Mouse (Mus musculus): ENCODE measurements around the gene Col16a1. TPM values are rescaled to one million over a fixed set of nuclear protein-coding genes. Genes with fewer than 3 reads are reported as not detected.

Gene Col16a1
- polyA plus RNA-seq, 1 experiment from 2014 or later, result 29.8 TPM

GRCm38 (mm10) chr4:130123020-130123419 is 75.4 kb downstream of the Col16a1 start:
- 84% methylated on average over 5 of the region's 5 CpGs for WGBS
- no peak overlapping the region for H3K4me2 ChIP-seq (replicated peaks)
- no peaks in the 10 kb centered on the region for H3K4me1 ChIP-seq
- no peak overlapping the region for H3K27ac ChIP-seq
- no peaks in the 10 kb centered on the region for H3K9me3 ChIP-seq (replicated peaks)
- no peak overlapping the region for H3K4me3 ChIP-seq
- ATAC-seq (ENCODE audit: low FRiP score), result no peak
- peaks cover 66% of the 10 kb centered on the region for H3K36me3 ChIP-seq
- H3K27me3 ChIP-seq, result no peaks in the 10 kb centered on the region
- H3K9ac ChIP-seq, result no peak overlapping the region

DNA sequence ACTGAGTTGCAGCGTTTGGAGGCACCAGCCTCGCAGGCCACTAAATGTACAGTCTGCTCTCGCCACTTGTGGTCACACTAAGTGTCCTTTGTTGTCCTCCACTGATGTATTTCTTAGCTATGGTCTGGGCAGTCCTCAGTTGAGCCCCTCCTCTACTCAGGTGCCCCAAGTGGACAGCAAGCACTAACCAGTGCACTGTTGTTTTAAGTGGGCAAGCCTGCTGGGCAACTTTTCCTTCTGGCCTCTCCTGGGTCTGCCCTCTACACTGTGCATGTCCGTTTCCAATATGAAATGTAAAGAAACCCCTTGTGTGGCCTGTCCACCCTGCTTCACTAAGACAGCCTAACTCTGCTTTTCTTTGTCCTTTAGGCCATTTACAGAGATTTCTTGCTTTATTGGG is 76.5 kb downstream of the Col16a1 start:
- Histone ChIP-seq H3K9me3 (replicated peaks) (no peaks in the 10 kb centered on the region), H3K4me2 (replicated peaks) (no peak overlapping the region), H3K36me3 (peaks cover 67% of the 10 kb centered on the region), H3K9ac (no peak overlapping the region), H3K27ac (no peak overlapping the region), H3K4me3 (no peak overlapping the region), H3K27me3 (no peaks in the 10 kb centered on the region), H3K4me1 (no peaks in the 10 kb centered on the region)
- ATAC-seq (ENCODE audit: low FRiP score), result no peak
- WGBS, result 91% methylated on average over 4 of the region's 4 CpGs

GRCm38 (mm10) chr4:130125164-130125563 is 77.5 kb downstream of the Col16a1 start:
- H3K36me3 ChIP-seq, result peaks cover 67% of the 10 kb centered on the region
- no peak overlapping the region for H3K27ac ChIP-seq
- no peaks in the 10 kb centered on the region for H3K9me3 ChIP-seq (replicated peaks)
- H3K4me2 ChIP-seq (replicated peaks), result no peak overlapping the region
- no peaks in the 10 kb centered on the region for H3K4me1 ChIP-seq
- no peaks in the 10 kb centered on the region for H3K27me3 ChIP-seq
- no peak overlapping the region for H3K9ac ChIP-seq
- WGBS, result 96% methylated on average over 6 of the region's 6 CpGs
- no peak for ATAC-seq (ENCODE audit: low FRiP score)
- H3K4me3 ChIP-seq, result no peak overlapping the region

DNA sequence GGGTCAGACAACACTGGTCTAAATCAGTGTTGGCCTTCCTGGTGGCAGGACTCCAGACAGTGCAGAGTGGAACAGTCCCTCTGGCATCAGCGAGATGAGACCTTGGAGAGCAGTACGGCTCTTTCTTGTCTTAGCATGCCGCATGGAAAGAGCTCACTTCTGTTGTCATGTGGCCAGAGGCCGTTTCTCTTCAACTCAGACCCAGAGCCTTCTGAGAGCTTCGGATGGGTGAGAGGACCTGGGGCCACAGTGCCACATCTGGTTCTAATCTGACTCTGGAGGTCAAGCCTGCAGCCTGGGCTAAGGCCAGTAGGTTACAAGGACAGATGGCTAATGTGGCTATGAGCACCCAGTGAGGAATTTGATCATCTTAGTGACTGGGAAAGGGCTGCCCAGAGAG is 78.3 kb downstream of the Col16a1 start:
- Histone ChIP-seq H3K4me3 (no peak overlapping the region), H3K4me1 (no peaks in the 10 kb centered on the region), H3K27me3 (no peaks in the 10 kb centered on the region), H3K27ac (no peak overlapping the region), H3K4me2 (replicated peaks) (no peak overlapping the region), H3K36me3 (peaks cover 66% of the 10 kb centered on the region), H3K9me3 (replicated peaks) (no peaks in the 10 kb centered on the region), H3K9ac (no peak overlapping the region)
- WGBS, result 62% methylated on average over 5 of the region's 5 CpGs
- ATAC-seq (ENCODE audit: low FRiP score), result no peak

DNA sequence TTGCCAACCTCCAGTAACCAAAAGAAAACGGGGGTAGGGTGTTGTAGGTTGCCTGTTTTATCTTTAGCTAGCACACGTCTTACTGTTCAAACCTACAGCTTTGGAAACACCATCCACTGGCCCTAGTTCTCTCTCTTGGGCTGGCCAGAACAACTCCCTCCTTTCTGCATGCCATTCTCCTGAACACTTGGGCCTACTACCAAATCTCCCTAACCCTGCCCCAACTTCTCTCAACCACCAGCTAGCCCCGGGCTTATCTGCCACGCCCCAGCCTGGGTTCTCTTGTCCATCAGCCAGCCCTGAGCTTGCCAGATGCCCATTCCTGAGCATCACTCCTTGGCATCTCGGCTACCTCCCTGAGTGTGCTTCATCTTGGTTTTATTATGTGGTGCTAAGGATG is 81.3 kb downstream of the Col16a1 start:
- Histone ChIP-seq H3K4me2 (replicated peaks) (no peak overlapping the region), H3K4me3 (no peak overlapping the region), H3K9ac (no peak overlapping the region), H3K9me3 (replicated peaks) (no peaks in the 10 kb centered on the region), H3K36me3 (peaks cover 42% of the 10 kb centered on the region), H3K4me1 (no peaks in the 10 kb centered on the region), H3K27me3 (no peaks in the 10 kb centered on the region), H3K27ac (no peak overlapping the region)
- no peak for ATAC-seq (ENCODE audit: low FRiP score)
- WGBS, result 89% methylated on average over 5 of the region's 5 CpGs

GRCm38 (mm10) chr4:130130082-130130481 is 82.4 kb downstream of the Col16a1 start:
- Histone ChIP-seq H3K4me2 (replicated peaks) (no peak overlapping the region), H3K9ac (no peak overlapping the region), H3K4me3 (no peak overlapping the region), H3K9me3 (replicated peaks) (no peaks in the 10 kb centered on the region), H3K4me1 (no peaks in the 10 kb centered on the region), H3K27me3 (no peaks in the 10 kb centered on the region), H3K36me3 (peaks cover 31% of the 10 kb centered on the region), H3K27ac (no peak overlapping the region)
- ATAC-seq (ENCODE audit: low FRiP score), result no peak
- WGBS, result 83% methylated on average over 10 of the region's 10 CpGs

DNA sequence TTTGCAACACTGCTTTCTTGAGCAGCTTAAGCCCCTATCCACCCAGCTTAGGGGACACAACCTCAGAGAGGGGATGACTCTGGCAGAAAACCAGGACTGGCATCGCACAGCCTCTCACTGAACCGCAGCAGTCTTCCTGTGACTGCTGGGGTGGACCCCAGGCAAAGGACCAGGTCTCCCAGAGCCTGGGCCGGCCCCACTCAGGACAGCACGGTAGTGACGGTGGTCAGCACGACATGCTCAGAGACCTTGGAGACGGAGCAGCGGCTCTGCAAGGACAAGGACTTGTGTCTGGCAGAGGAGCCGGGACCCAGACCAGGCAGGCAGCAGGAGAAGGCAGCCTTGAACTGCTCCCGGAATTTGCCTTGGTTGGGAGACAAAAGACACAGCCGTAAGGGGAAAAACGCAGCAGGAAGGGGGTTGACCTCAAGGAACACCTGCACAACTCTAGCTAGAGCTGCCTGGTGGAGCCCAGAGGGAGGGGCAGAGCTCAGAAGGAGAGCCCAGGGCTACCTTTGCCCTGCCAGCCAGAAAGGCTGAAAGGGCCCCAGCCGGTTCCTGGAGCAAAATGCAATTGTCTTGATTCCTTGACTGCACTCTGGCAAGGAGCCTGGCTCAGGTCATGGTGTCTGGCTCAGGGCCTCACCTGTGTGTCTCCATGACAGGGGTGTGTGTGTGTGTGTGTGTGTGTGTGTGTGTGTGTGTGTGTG is 83.2 kb downstream of the Col16a1 start:
- no peak for ATAC-seq (ENCODE audit: low FRiP score)
- no peak overlapping the region for H3K27ac ChIP-seq

GRCm38 (mm10) chr4:130131448-130132105 is 83.9 kb downstream of the Col16a1 start:
- no peak overlapping the region for H3K4me2 ChIP-seq (replicated peaks)
- ATAC-seq (ENCODE audit: low FRiP score), result no peak
- peaks cover 16% of the 10 kb centered on the region for H3K36me3 ChIP-seq
- no peak overlapping the region for H3K27ac ChIP-seq
- 0 out of 2 replicates have a peak, but pooled peaks cover 2% of the 10 kb centered on the region for H3K4me1 ChIP-seq
- 0 out of 2 replicates have a peak, but pooled peaks cover 5% of the 10 kb centered on the region for H3K27me3 ChIP-seq
- no peaks in the 10 kb centered on the region for H3K9me3 ChIP-seq (replicated peaks)
- WGBS, result 87% methylated on average over 7 of the region's 7 CpGs
- H3K9ac ChIP-seq, result no peak overlapping the region
- H3K4me3 ChIP-seq, result no peak overlapping the region

More for the DNA sequence above, 83.2 kb downstream of the Col16a1 start:
- Histone ChIP-seq H3K9me3 (replicated peaks) (no peaks in the 10 kb centered on the region), H3K4me1 (0 out of 2 replicates have a peak, but pooled peaks cover 2% of the 10 kb centered on the region), H3K27me3 (0 out of 2 replicates have a peak, but pooled peaks cover 4% of the 10 kb centered on the region), H3K9ac (no peak overlapping the region), H3K36me3 (peaks cover 24% of the 10 kb centered on the region), H3K4me3 (no peak overlapping the region), H3K4me2 (replicated peaks) (no peak overlapping the region)
- WGBS, result 52% methylated on average over 13 of the region's 13 CpGs

DNA sequence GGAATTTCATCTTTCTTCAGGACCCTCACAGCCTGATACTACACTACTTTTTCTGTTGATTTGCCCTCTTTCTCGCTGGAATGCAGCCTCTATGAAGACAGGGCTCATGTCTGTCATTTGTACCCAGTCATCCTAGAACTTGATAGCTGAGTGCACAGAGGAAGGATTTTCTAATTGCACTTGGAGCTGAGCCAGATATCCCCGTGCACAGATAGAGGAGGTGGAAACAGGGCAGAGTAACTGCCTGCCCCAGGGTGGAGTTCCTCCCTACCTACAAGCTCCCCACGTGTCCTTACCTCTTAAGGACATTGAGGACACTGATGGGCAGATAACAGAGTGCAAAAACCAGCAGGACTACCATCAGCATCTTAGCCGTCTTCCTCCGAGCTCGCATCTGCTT is 85.8 kb downstream of the Col16a1 start:
- 64% methylated on average over 6 of the region's 6 CpGs for WGBS
- Histone ChIP-seq H3K27me3 (peaks cover 19% of the 10 kb centered on the region), H3K4me3 (no peak overlapping the region), H3K4me2 (replicated peaks) (no peak overlapping the region), H3K9me3 (replicated peaks) (no peaks in the 10 kb centered on the region), H3K27ac (no peak overlapping the region), H3K36me3 (no peaks in the 10 kb centered on the region), H3K9ac (no peak overlapping the region), H3K4me1 (0 out of 2 replicates have a peak, but pooled peaks cover 2% of the 10 kb centered on the region)
- ATAC-seq (ENCODE audit: low FRiP score), result no peak

DNA sequence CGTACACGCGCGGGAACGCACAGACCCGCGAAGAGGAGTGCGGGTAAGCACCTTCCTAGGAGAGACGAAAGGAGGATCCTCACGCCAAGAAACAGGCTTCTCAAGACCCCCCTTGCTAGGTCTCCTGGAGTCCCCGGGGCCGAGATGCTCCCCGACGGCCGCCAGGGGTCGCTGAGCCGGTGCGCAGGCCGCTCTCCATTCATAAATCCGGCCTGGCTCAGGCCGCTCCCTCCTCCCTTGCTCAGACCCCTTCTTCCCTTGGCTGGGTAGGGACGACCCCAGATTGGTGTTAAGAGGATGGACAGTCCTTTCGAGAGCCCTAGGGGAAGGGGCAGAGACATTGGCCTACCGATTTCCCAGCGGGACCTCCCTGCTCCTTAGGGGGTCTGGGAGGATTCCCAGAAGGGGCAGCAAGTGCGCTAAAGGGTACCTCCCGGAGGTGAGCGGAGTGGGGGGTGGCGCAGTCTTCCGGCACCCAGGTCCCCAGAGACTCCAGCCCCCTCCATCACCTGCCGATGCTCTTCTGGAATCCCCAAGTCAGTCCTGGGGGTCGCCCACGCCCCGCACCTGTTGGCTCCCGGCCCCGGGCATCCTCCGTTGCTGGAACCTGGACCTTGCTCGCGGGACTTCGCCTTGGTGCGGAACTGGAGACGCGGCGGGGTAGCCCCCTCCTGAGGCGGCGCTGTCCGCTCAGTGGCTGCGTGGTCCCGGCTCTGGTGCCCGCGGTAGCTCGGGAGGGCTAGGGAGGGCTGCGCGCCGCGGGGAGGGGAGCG is 91.0 kb downstream of the Col16a1 start:
- Histone ChIP-seq H3K27me3 (peaks cover 51% of the 10 kb centered on the region), H3K27ac (no peak overlapping the region), H3K36me3 (no peaks in the 10 kb centered on the region), H3K4me3 (peak overlapping the region; percentile 33), H3K9ac (peak overlapping the region; percentile 51), H3K9me3 (replicated peaks) (no peaks in the 10 kb centered on the region), H3K4me2 (replicated peaks) (peak overlapping the region; percentile 78), H3K4me1 (peaks cover 27% of the 10 kb centered on the region)
- ATAC-seq (ENCODE audit: low FRiP score), result peak; percentile 64
- under 1% methylated on average over 50 of the region's 57 CpGs for WGBS

GRCm38 (mm10) chr4:130139214-130139492 is 91.5 kb downstream of the Col16a1 start, which contains the start of gene Hcrtr1:
Gene Hcrtr1, minus strand, starts transcription at chr4:130139359.
- WGBS, result 1% methylated on average over 15 of the region's 15 CpGs
- 0 out of 2 replicates have a peak, but pooled peaks have one; percentile 4 for ATAC-seq (ENCODE audit: low FRiP score)

GRCm38 (mm10) chr4:130140992-130141402 is 93.4 kb downstream of the Col16a1 start:
- Histone ChIP-seq H3K36me3 (no peaks in the 10 kb centered on the region), H3K4me1 (peaks cover 25% of the 10 kb centered on the region), H3K4me2 (replicated peaks) (peak overlapping the region; percentile 16; the same call in 1 of the 2 replicates), H3K4me3 (no peak overlapping the region), H3K27ac (peak overlapping the region; percentile 49; the same call in 1 of the 2 replicates), H3K9ac (no peak overlapping the region), H3K9me3 (replicated peaks) (0 out of 2 replicates have a peak, but pooled peaks cover 3% of the 10 kb centered on the region), H3K27me3 (peaks cover 46% of the 10 kb centered on the region)
- ATAC-seq (ENCODE audit: low FRiP score), result peak; percentile 51; the same call in 1 of the 2 replicates
- 55% methylated on average over 9 of the region's 9 CpGs for WGBS

More at GRCm38 (mm10) chr4:130139214-130139492, 91.5 kb downstream of the Col16a1 start, which contains the start of gene Hcrtr1:
- Histone ChIP-seq H3K9ac (peak within 1 kb of the TSS; percentile 51), H3K27me3 (peaks cover 51% of the 10 kb centered on the region), H3K4me2 (replicated peaks) (peak within 1 kb of the TSS; percentile 78), H3K27ac (no peak within 1 kb of the TSS), H3K9me3 (replicated peaks) (no peaks in the 10 kb centered on the region), H3K4me1 (peaks cover 27% of the 10 kb centered on the region), H3K36me3 (no peaks in the 10 kb centered on the region), H3K4me3 (peak within 1 kb of the TSS; percentile 33)
